Mouse (Mus musculus) MEL (cell line): ENCODE measurements around the gene Pde4dip. TPM values are rescaled to one million over a fixed set of nuclear protein-coding genes. Genes with fewer than 3 reads are reported as not detected.

Experiments used
- DNase-seq: peaks from one replicate; pipeline ENCODE4 v3.0.0; 2011; ENCODE audit warnings: low read depth, low spot score
- H3K27ac ChIP-seq: 2 replicates; pipeline ENCODE4 v1.5.1; 2012; ENCODE audit warnings: low read depth, mild to moderate bottlenecking, control low read depth, low read length, moderate library complexity; ENCODE audit not compliant: control insufficient read depth
- H3K27me3 ChIP-seq, 2 experiments: fragments of 150-350 bp in 1 of 2; sonication (generic) in 1 of 2; 2 replicates each; pipeline ENCODE4 v1.6.1; 2012; ENCODE audit warnings: low read length in 2 of 2, mild to moderate bottlenecking in 2 of 2, improper control_type of control experiment in 1 of 2, moderate library complexity in 1 of 2; ENCODE audit not compliant: insufficient read depth in 2 of 2, control insufficient read depth in 1 of 2
- H3K36me3 ChIP-seq, 2 experiments: 2 replicates each; pipeline ENCODE4 v1.6.1; 2012 to 2014; ENCODE audit warnings: low read length in 2 of 2, improper control_type of control experiment in 1 of 2, inconsistent platforms in 1 of 2, mild to moderate bottlenecking in 1 of 2; ENCODE audit not compliant: insufficient read depth in 2 of 2, control insufficient read depth in 1 of 2
- H3K4me1 ChIP-seq, 2 experiments: fragments of 150-350 bp in 1 of 2; sonication (generic) in 1 of 2; 2 replicates each; pipeline ENCODE4 v1.6.1; 2012; ENCODE audit warnings: low read length in 2 of 2, improper control_type of control experiment in 1 of 2, mild to moderate bottlenecking in 1 of 2; ENCODE audit not compliant: insufficient read depth in 2 of 2, control insufficient read depth in 1 of 2
- H3K4me3 ChIP-seq, 2 experiments: fragments of 150-350 bp in 1 of 2; sonication (generic) in 1 of 2; 2 replicates each; pipeline ENCODE4 v1.5.1; 2012; ENCODE audit warnings: low read depth in 2 of 2, low read length in 2 of 2, mild to moderate bottlenecking in 2 of 2, moderate library complexity in 2 of 2, control low read depth in 1 of 2, improper control_type of control experiment in 1 of 2; ENCODE audit not compliant: control insufficient read depth in 1 of 2, insufficient read depth in 1 of 2
- H3K79me2 ChIP-seq: 2 replicates; pipeline ENCODE4 v1.6.1; 2012; ENCODE audit warnings: mild to moderate bottlenecking, low read length, moderate library complexity; ENCODE audit not compliant: control insufficient read depth, poor library complexity, insufficient read depth
- H3K9ac ChIP-seq: 2 replicates; pipeline ENCODE4 v1.6.1; 2012; ENCODE audit warnings: low read depth, mild to moderate bottlenecking, control low read depth, low read length, moderate library complexity; ENCODE audit not compliant: control insufficient read depth, poor library complexity, severe bottlenecking
- H3K9me3 ChIP-seq: fragments of 150-350 bp; sonication (generic); replicated peaks from 2 replicates; pipeline ENCODE4 v1.6.1; 2012; ENCODE audit warnings: mild to moderate bottlenecking, low read length, improper control_type of control experiment, moderate library complexity; ENCODE audit not compliant: insufficient read depth
- CHD1 ChIP-seq: IDR thresholded peaks from 2 replicates; pipeline ENCODE4 v1.6.1; 2012; ENCODE audit warnings: low read depth, mild to moderate bottlenecking, inconsistent platforms, low read length, improper control_type of control experiment
- CHD2 ChIP-seq: IDR thresholded peaks from 2 replicates; pipeline ENCODE4 v1.6.1; 2011; ENCODE audit warnings: low read length, improper control_type of control experiment
- CTCF ChIP-seq, 3 experiments: IDR thresholded peaks in 2 of 3; conservative IDR thresholded peaks in 1 of 3; 2 replicates each; pipeline ENCODE4 v1.5.1; 2011 to 2012; ENCODE audit warnings: low read length in 3 of 3, low read depth in 2 of 3, mild to moderate bottlenecking in 2 of 3, improper control_type of control experiment in 1 of 3, inconsistent platforms in 1 of 3, mixed read lengths in 1 of 3, moderate library complexity in 1 of 3; ENCODE audit not compliant: control insufficient read depth in 1 of 3, insufficient read depth in 1 of 3, poor library complexity in 1 of 3, severe bottlenecking in 1 of 3
- E2F4 ChIP-seq: IDR thresholded peaks from 2 replicates; pipeline ENCODE4 v1.6.1; 2011; ENCODE audit warnings: low read depth, low read length, improper control_type of control experiment, borderline replicate concordance
- EP300 ChIP-seq, 2 experiments: IDR thresholded peaks; 2 replicates each; pipeline ENCODE4 v1.6.1; 2011; ENCODE audit warnings: improper control_type of control experiment in 2 of 2, low read length in 2 of 2, low read depth in 1 of 2, mild to moderate bottlenecking in 1 of 2
- ETS1 ChIP-seq: IDR thresholded peaks from 2 replicates; pipeline ENCODE4 v1.6.1; 2012; ENCODE audit warnings: low read depth, mild to moderate bottlenecking, inconsistent platforms, low read length, improper control_type of control experiment, moderate library complexity
- GABPA ChIP-seq: IDR thresholded peaks from 2 replicates; pipeline ENCODE4 v1.6.1; 2012; ENCODE audit warnings: low read depth, mild to moderate bottlenecking, inconsistent platforms, low read length, improper control_type of control experiment, moderate library complexity
- HCFC1 ChIP-seq: IDR thresholded peaks from 2 replicates; pipeline ENCODE4 v1.6.1; 2012; ENCODE audit warnings: low read depth, mild to moderate bottlenecking, inconsistent platforms, low read length, improper control_type of control experiment, moderate library complexity
- KAT2A ChIP-seq: conservative IDR thresholded peaks from 2 replicates; pipeline ENCODE4 v1.6.1; 2012; ENCODE audit warnings: low read depth, low read length, improper control_type of control experiment, inconsistent platforms
- MEF2A ChIP-seq: IDR thresholded peaks from 2 replicates; pipeline ENCODE4 v1.6.1; 2014; ENCODE audit warnings: low read depth, mild to moderate bottlenecking, inconsistent platforms, low read length, improper control_type of control experiment; ENCODE audit not compliant: poor library complexity, insufficient replicate concordance, severe bottlenecking; ENCODE audit errors: extremely low read depth
- MXI1 ChIP-seq: IDR thresholded peaks from 2 replicates; pipeline ENCODE4 v1.6.1; 2011; ENCODE audit warnings: mild to moderate bottlenecking, low read depth, low read length, improper control_type of control experiment
- MYB ChIP-seq: IDR thresholded peaks from 2 replicates; pipeline ENCODE4 v1.6.1; 2011; ENCODE audit warnings: mild to moderate bottlenecking, low read depth, low read length, improper control_type of control experiment
- MYC ChIP-seq: IDR thresholded peaks from 2 replicates; pipeline ENCODE4 v1.6.1; 2011; ENCODE audit warnings: low read depth, mild to moderate bottlenecking, low read length, improper control_type of control experiment, moderate library complexity
- NELFE ChIP-seq: IDR thresholded peaks from 2 replicates; pipeline ENCODE4 v1.6.1; 2011; ENCODE audit warnings: low read depth, low read length, improper control_type of control experiment
- POLR2A ChIP-seq, 2 experiments: IDR thresholded peaks; 2 replicates each; pipeline ENCODE4 v1.6.1; 2011 to 2012; ENCODE audit warnings: low read length in 2 of 2, mild to moderate bottlenecking in 2 of 2, control low read depth in 1 of 2, improper control_type of control experiment in 1 of 2, low read depth in 1 of 2, moderate library complexity in 1 of 2; ENCODE audit not compliant: control insufficient read depth in 1 of 2, insufficient read depth in 1 of 2, poor library complexity in 1 of 2
- POLR2AphosphoS5 ChIP-seq: IDR thresholded peaks from 2 replicates; pipeline ENCODE4 v1.6.1; 2012; ENCODE audit warnings: low read depth, borderline replicate concordance, mild to moderate bottlenecking, inconsistent platforms, low read length, moderate library complexity, mixed read lengths
- TAL1 ChIP-seq: IDR thresholded peaks from 2 replicates; pipeline ENCODE4 v1.6.1; 2012; ENCODE audit warnings: mild to moderate bottlenecking, inconsistent platforms, low read length, moderate library complexity, mixed read lengths
- TCF12 ChIP-seq: IDR thresholded peaks from 2 replicates; pipeline ENCODE4 v1.6.1; 2014; ENCODE audit warnings: low read depth, mild to moderate bottlenecking, inconsistent platforms, low read length, improper control_type of control experiment, moderate library complexity
- ZKSCAN1 ChIP-seq: IDR thresholded peaks from 2 replicates; pipeline ENCODE4 v1.6.1; 2012; ENCODE audit warnings: low read depth, mild to moderate bottlenecking, inconsistent platforms, low read length, improper control_type of control experiment, moderate library complexity
- ZMIZ1 ChIP-seq: IDR thresholded peaks from 2 replicates; pipeline ENCODE4 v1.6.1; 2012; ENCODE audit warnings: low read depth, mild to moderate bottlenecking, inconsistent platforms, low read length, improper control_type of control experiment, moderate library complexity
- ZNF384 ChIP-seq: IDR thresholded peaks from 2 replicates; pipeline ENCODE4 v1.6.1; 2012; ENCODE audit warnings: low read depth, mild to moderate bottlenecking, inconsistent platforms, low read length, improper control_type of control experiment
- polyA plus RNA-seq, 2 experiments: library from polyadenylated mRNA; stranded (reverse) in 1 of 2; unstranded in 1 of 2; fragments of >175 nt in 1 of 2; fragments of >200 nt in 1 of 2; gene quantifications; 2 replicates each; pipeline versions ENCODE4 v1.2.1 to v1.2.4; 2012; ENCODE audit warnings: low replicate concordance in 2 of 2, low read depth in 1 of 2; ENCODE audit not compliant: insufficient read length in 2 of 2, insufficient read depth in 1 of 2, missing spikeins in 1 of 2
- total RNA-seq: library from RNA; depleted of rRNA; stranded (reverse); fragments of 300-350 nt; gene quantifications from 2 replicates; pipeline ENCODE4 v1.2.3, GENCODE M21; 2012

The Pde4dip gene
- total and polyA plus RNA-seq, 3 experiments = 47.6 to 52.4 TPM; not detected in 1

GRCm38 (mm10) chr3:97867221-97868023 lies 21.1 kb downstream of the Pde4dip start (continued):
- no peak for TF ChIP-seq ZMIZ1

DNA sequence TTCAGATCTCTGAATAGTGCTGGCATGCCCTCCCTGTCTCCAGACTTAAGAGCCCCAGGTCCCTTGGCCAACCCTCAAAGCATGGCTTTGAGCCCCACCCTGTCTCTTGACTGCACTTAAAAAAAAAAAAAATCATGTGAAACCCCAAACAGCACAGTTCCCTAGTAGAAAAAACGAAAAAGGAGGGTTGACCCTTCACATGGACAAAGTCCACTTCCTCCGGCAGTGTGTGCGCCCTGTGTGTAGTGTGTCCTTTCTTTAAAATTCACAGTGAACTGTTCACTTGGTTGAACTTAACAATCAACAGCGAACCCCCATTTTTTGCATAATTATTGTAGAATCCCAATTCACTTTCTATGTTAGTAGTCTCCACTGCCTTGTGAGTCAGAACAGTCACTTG lies 21.8 kb downstream of the Pde4dip start:
- no peak overlapping the region for H3K9ac ChIP-seq
- no peak for DNase-seq
- peaks cover 9% of the 10 kb centered on the region in 2 experiments for H3K27me3 ChIP-seq
- H3K4me3 ChIP-seq = no peak overlapping the region
- H3K27ac ChIP-seq = no peak overlapping the region
- no peaks in the 10 kb centered on the region for H3K36me3 ChIP-seq
- no peaks in the 10 kb centered on the region for H3K9me3 ChIP-seq
- H3K79me2 ChIP-seq = no peaks in the 10 kb centered on the region; the same call in 1 of the 2 replicates
- 0 out of 4 replicates have a peak, but pooled peaks cover 0 to 4% of the 10 kb centered on the region in 2 experiments for H3K4me1 ChIP-seq
- TF ChIP-seq POLR2AphosphoS5 (no peak), ZKSCAN1 (no peak), EP300 (IDR thresholded peaks at IDR 0.05; ENCODE audit: low read depth in 1 of 2, low read length in 2 of 2) (no peak), NELFE (no peak), MXI1 (no peak), ETS1 (no peak), GABPA (no peak), KAT2A (no peak), ZNF384 (no peak), MEF2A (no peak), CHD2 (no peak), HCFC1 (no peak), MYC (no peak), MYB (no peak), POLR2A (IDR thresholded peaks at IDR 0.05; ENCODE audit: control insufficient read depth in 1 of 2, insufficient read depth in 1 of 2, low read depth in 1 of 2, low read length in 2 of 2, poor library complexity in 1 of 2) (no peak), CHD1 (no peak), TAL1 (no peak), TCF12 (no peak), E2F4 (no peak), CTCF (IDR thresholded peaks at IDR 0.05 in 2 of 3, conservative IDR thresholded peaks at IDR 0.05 in 1 of 3; ENCODE audit: control insufficient read depth in 1 of 3, insufficient read depth in 1 of 3, low read depth in 2 of 3, low read length in 3 of 3, poor library complexity in 1 of 3, severe bottlenecking in 1 of 3) (no peak)
